Mouse (Mus musculus) forebrain, embryonic 12.5 days (tissue): ENCODE data around the gene Ap3b1. TPM values are rescaled to one million over a fixed set of nuclear protein-coding genes. Genes with fewer than 3 reads are reported as not detected.
A peak's percentile ranks its signal among the peaks of the same experiment; 100 is the strongest.
"Not testable (repeated sequence)": the region's sequence is repeated elsewhere in the genome, so short reads cannot be mapped to it uniquely, and the experiment has no call there.

ENCODE experiments used
- ATAC-seq: fragments of 200-750 bp; cut with Nextera tagmentation; 2 replicates; pipeline ENCODE4 v1.8.0; 2017; ENCODE audit warnings: moderate TSS enrichment; ENCODE audit not compliant: low FRiP score
- H3K27ac ChIP-seq: fragments of 300-500 bp; sonication (generic); 2 replicates; pipeline ENCODE4 v1.5.1; 2016; ENCODE audit warnings: mild to moderate bottlenecking
- H3K27me3 ChIP-seq: fragments of 300-500 bp; sonication (generic); 2 replicates; pipeline ENCODE4 v1.6.1; 2016; ENCODE audit warnings: mild to moderate bottlenecking
- H3K36me3 ChIP-seq: fragments of 300-500 bp; sonication (generic); replicated peaks from 2 replicates; pipeline ENCODE4 v1.6.1; 2016; ENCODE audit warnings: mild to moderate bottlenecking
- H3K4me1 ChIP-seq: fragments of 300-500 bp; sonication (generic); 2 replicates; pipeline ENCODE4 v1.6.1; 2016
- H3K4me2 ChIP-seq: fragments of 300-500 bp; sonication (generic); 2 replicates; pipeline ENCODE4 v1.6.1; 2016; ENCODE audit warnings: mild to moderate bottlenecking, moderate library complexity
- H3K4me3 ChIP-seq: fragments of 300-500 bp; sonication (generic); replicated peaks from 2 replicates; pipeline ENCODE4 v1.5.1; 2016; ENCODE audit warnings: mild to moderate bottlenecking
- H3K9ac ChIP-seq: fragments of 300-500 bp; sonication (generic); 2 replicates; pipeline ENCODE4 v1.6.1; 2016; ENCODE audit warnings: mild to moderate bottlenecking
- H3K9me3 ChIP-seq: fragments of 300-500 bp; sonication (generic); 2 replicates; pipeline ENCODE4 v1.6.1; 2016
- WGBS: fragments of 180-500 bp; shearing (Covaris S2); methylation state at CpG from one replicate; pipeline ENCODE4 v1.1.7; 2016; 5-methylcytosine and 5-hydroxymethylcytosine counted together
- polyA plus RNA-seq: library from polyadenylated mRNA; unstranded; fragments of >200 nt; fragmentation: Nextera tagmentation; extraction: Ambion mirVana; gene quantifications from 2 replicates; pipeline ENCODE4 v1.2.1, GENCODE M21; 2016

Gene Ap3b1
- polyA plus RNA-seq, 1 experiment from 2014 or later = 36.1 TPM

DNA sequence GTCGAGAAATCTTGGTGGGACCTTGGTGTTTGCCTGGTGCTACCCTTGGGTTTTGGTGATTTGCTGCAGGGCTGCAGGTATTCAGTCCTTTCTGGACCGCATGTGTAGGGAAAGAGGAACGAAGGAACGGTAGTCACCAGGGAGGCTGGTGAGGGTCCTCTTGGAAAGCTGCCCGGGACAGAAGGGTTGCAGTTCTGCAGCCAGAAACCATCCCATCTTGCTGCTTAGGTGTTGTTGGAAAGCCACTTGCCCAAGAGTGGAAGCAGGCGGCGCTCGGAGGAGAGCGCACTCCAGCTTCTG, 709 bp upstream of the Ap3b1 start:
- WGBS = 1% methylated on average over 9 of the region's 9 CpGs
- peak overlapping the region; percentile 77 for H3K4me3 ChIP-seq
- no peaks in the 10 kb centered on the region for H3K36me3 ChIP-seq
- no peaks in the 10 kb centered on the region for H3K9me3 ChIP-seq
- H3K27ac ChIP-seq = peak overlapping the region; percentile 72
- H3K4me2 ChIP-seq = peak overlapping the region; percentile 70
- peak overlapping the region; percentile 86 for H3K9ac ChIP-seq
- ATAC-seq = no peak
- H3K4me1 ChIP-seq = peaks cover 11% of the 10 kb centered on the region
- no peaks in the 10 kb centered on the region for H3K27me3 ChIP-seq

- 30% methylated on average over 15 of the region's 25 CpGs for WGBS
- H3K9ac ChIP-seq = peak overlapping the region; percentile 86
- H3K9me3 ChIP-seq = no peaks in the 10 kb centered on the region
- H3K27me3 ChIP-seq = no peaks in the 10 kb centered on the region
- no peaks in the 10 kb centered on the region for H3K36me3 ChIP-seq
- ATAC-seq = no peak; the same call in 1 of the 2 replicates
- peaks cover 11% of the 10 kb centered on the region for H3K4me1 ChIP-seq
- H3K4me2 ChIP-seq = peak overlapping the region; percentile 70
- peak overlapping the region; percentile 77 for H3K4me3 ChIP-seq
- peak overlapping the region; percentile 72 for H3K27ac ChIP-seq
These were observed 641 bp downstream of the Ap3b1 start for GRCm38 (mm10) chr13:94359282-94359920.

- H3K27me3 ChIP-seq, H3K4me2 ChIP-seq, ATAC-seq, H3K36me3 ChIP-seq, H3K9ac ChIP-seq, H3K4me3 ChIP-seq, H3K27ac ChIP-seq, H3K9me3 ChIP-seq: not testable (repeated sequence)
- WGBS = 92% methylated on average over 10 of the region's 10 CpGs
- peaks cover 11% of the 10 kb centered on the region for H3K4me1 ChIP-seq
These were observed 2.3 kb downstream of the Ap3b1 start for GRCm38 (mm10) chr13:94361013-94361580.

- peaks cover 4% of the 10 kb centered on the region for H3K4me1 ChIP-seq
- no peak for ATAC-seq
- H3K9ac ChIP-seq = no peak overlapping the region
- no peak overlapping the region for H3K4me2 ChIP-seq
- 92% methylated on average over 2 of the region's 2 CpGs for WGBS
- no peak overlapping the region for H3K27ac ChIP-seq
- H3K36me3 ChIP-seq = 0 out of 2 replicates have a peak, but pooled peaks cover 5% of the 10 kb centered on the region
- no peaks in the 10 kb centered on the region for H3K27me3 ChIP-seq
- H3K4me3 ChIP-seq = no peak overlapping the region
- no peaks in the 10 kb centered on the region for H3K9me3 ChIP-seq
These were observed 5.6 kb downstream of the Ap3b1 start for GRCm38 (mm10) chr13:94364336-94364735.

- Histone ChIP-seq H3K9me3 (no peaks in the 10 kb centered on the region), H3K9ac (no peak overlapping the region), H3K4me2 (no peak overlapping the region), H3K27ac (no peak overlapping the region), H3K36me3 (0 out of 2 replicates have a peak, but pooled peaks cover 7% of the 10 kb centered on the region), H3K4me1 (no peaks in the 10 kb centered on the region), H3K4me3 (no peak overlapping the region), H3K27me3 (no peaks in the 10 kb centered on the region)
- ATAC-seq = no peak
- WGBS = 89% methylated on average over 13 of the region's 13 CpGs
These were observed 6.5 kb downstream of the Ap3b1 start for GRCm38 (mm10) chr13:94365108-94365907.

DNA sequence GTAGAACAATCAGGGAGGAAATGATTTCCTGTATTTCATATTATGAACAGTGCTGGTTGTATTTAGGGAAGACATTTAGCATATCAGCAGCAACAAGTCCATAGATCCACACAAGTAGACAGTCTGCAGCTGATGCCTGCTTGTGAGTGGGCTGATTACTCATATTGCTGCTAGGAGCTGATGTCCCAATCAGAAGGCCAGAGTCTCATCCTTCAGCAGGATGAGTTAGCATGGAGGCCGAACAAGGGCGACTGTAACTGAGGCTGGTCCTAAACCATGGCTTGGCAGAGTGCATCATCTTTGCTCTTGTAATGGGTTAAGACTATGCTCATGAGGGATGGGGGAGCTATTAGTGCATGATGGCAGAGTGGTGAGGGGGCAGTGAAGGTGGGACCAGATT, 9.1 kb downstream of the Ap3b1 start:
- Histone ChIP-seq H3K36me3 (0 out of 2 replicates have a peak, but pooled peaks cover 7% of the 10 kb centered on the region), H3K27ac (no peak overlapping the region), H3K4me2 (no peak overlapping the region), H3K27me3 (no peaks in the 10 kb centered on the region), H3K4me3 (no peak overlapping the region), H3K9me3 (no peaks in the 10 kb centered on the region), H3K4me1 (no peaks in the 10 kb centered on the region), H3K9ac (no peak overlapping the region)
- no peak for ATAC-seq
- whole genome bisulfite sequencing = 95% methylated on average over 2 of the region's 2 CpGs

GRCm38 (mm10) chr13:94370521-94370920, 11.8 kb downstream of the Ap3b1 start:
- Histone ChIP-seq H3K9me3 (no peaks in the 10 kb centered on the region), H3K4me3 (no peak overlapping the region), H3K36me3 (0 out of 2 replicates have a peak, but pooled peaks cover 7% of the 10 kb centered on the region), H3K27me3 (no peaks in the 10 kb centered on the region), H3K9ac (no peak overlapping the region), H3K4me1 (no peaks in the 10 kb centered on the region), H3K4me2 (no peak overlapping the region), H3K27ac (no peak overlapping the region)
- no peak for ATAC-seq
- 95% methylated on average over 10 of the region's 10 CpGs for WGBS

GRCm38 (mm10) chr13:94372066-94372465, 13.3 kb downstream of the Ap3b1 start:
- 0 out of 2 replicates have a peak, but pooled peaks cover 3% of the 10 kb centered on the region for H3K36me3 ChIP-seq
- ATAC-seq = no peak
- H3K9ac ChIP-seq = no peak overlapping the region
- H3K27me3 ChIP-seq = no peaks in the 10 kb centered on the region
- no peak overlapping the region for H3K4me3 ChIP-seq
- no peaks in the 10 kb centered on the region for H3K4me1 ChIP-seq
- 77% methylated on average over 7 of the region's 7 CpGs for WGBS
- no peak overlapping the region for H3K27ac ChIP-seq
- no peak overlapping the region for H3K4me2 ChIP-seq
- H3K9me3 ChIP-seq = no peaks in the 10 kb centered on the region

GRCm38 (mm10) chr13:94374131-94374530, 15.4 kb downstream of the Ap3b1 start:
- Histone ChIP-seq H3K4me1 (peaks cover 11% of the 10 kb centered on the region), H3K9me3 (no peaks in the 10 kb centered on the region), H3K9ac (no peak overlapping the region), H3K4me3 (no peak overlapping the region), H3K36me3 (0 out of 2 replicates have a peak, but pooled peaks cover 3% of the 10 kb centered on the region), H3K27ac (no peak overlapping the region), H3K27me3 (no peaks in the 10 kb centered on the region), H3K4me2 (no peak overlapping the region)
- no peak for ATAC-seq
- 99% methylated on average over 3 of the region's 3 CpGs for WGBS

GRCm38 (mm10) chr13:94375526-94376390, 17.0 kb downstream of the Ap3b1 start:
- no peaks in the 10 kb centered on the region for H3K27me3 ChIP-seq
- no peak overlapping the region for H3K4me2 ChIP-seq
- H3K27ac ChIP-seq = no peak overlapping the region
- 74% methylated on average over 7 of the region's 7 CpGs for WGBS
- no peak overlapping the region for H3K9ac ChIP-seq
- H3K4me1 ChIP-seq = peaks cover 17% of the 10 kb centered on the region
- no peak overlapping the region for H3K4me3 ChIP-seq
- H3K36me3 ChIP-seq = no peaks in the 10 kb centered on the region
- ATAC-seq = peak; percentile 33; the same call in 1 of the 2 replicates
- H3K9me3 ChIP-seq = no peaks in the 10 kb centered on the region

DNA sequence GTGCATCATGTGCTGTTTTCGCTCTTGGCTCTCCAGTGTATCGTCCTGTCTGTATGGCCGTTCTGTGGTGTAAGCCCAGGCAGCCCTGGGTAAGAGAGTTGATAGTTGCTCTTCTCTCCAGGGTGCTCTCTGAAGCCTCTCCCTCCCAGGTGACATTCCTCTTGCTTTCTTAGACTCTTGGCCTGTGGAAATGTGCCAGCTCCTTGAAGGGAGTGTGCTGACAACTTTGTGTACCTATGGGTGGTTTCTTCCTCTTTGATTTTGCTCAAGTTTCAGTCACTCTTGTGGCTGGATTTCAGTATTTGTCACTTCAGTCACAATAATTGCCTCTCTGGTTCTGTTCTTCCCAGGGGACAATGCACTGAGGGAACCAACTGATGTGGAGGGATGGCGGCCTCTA, 20.2 kb downstream of the Ap3b1 start:
- Histone ChIP-seq H3K9ac (no peak overlapping the region), H3K36me3 (no peaks in the 10 kb centered on the region), H3K9me3 (no peaks in the 10 kb centered on the region), H3K4me3 (no peak overlapping the region), H3K27ac (no peak overlapping the region), H3K27me3 (no peaks in the 10 kb centered on the region), H3K4me2 (no peak overlapping the region), H3K4me1 (peaks cover 17% of the 10 kb centered on the region)
- no peak for ATAC-seq
- WGBS = 83% methylated on average over 4 of the region's 4 CpGs

- Histone ChIP-seq H3K4me1 (peaks cover 17% of the 10 kb centered on the region), H3K9me3 (no peaks in the 10 kb centered on the region), H3K27me3 (no peaks in the 10 kb centered on the region), H3K9ac (no peak overlapping the region), H3K4me3 (no peak overlapping the region), H3K36me3 (no peaks in the 10 kb centered on the region), H3K4me2 (no peak overlapping the region), H3K27ac (no peak overlapping the region)
- ATAC-seq = no peak
- WGBS = 78% methylated on average over 4 of the region's 4 CpGs
These were observed 22.7 kb downstream of the Ap3b1 start for GRCm38 (mm10) chr13:94381427-94381826.
